Mouse (Mus musculus): ENCODE results near the gene Olfr486.
"Not testable (repeated sequence)": the region's sequence is repeated elsewhere in the genome, so short reads cannot be mapped to it uniquely, and the experiment has no call there.

Olfr486 gene

DNA sequence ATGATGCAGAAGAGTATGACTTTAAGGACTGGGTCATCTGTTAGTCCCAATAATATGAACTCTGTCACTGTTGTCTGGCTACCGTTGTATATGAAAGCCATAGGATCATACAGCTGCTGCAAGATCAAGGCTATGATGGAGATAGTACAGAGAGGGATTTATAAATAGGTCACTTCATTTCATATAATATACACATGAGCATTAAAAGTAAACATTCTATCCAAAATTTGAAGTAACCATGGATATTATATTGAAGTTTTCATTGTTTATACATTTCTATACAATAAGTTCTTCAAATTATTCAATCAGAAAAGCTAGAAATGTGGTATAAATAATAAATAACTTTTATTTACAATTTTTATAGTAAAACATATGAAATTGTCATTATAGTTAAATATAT is at the start of gene Olfr486:
Olfr486 (minus strand) TSS at position 101 of the 400 bp plus-strand sequence.
- not testable (repeated sequence) for DNase-seq (ENCODE audit: low read depth, low spot score)

GRCm38 (mm10) chr7:108214536-108214935 is 42.0 kb upstream of the Olfr486 start, which contains the start of gene Olfr487:
TSS of gene Olfr487 (minus strand) at chr7:108214636.
- not testable (repeated sequence) for DNase-seq (ENCODE audit: low read depth, low spot score)

DNA sequence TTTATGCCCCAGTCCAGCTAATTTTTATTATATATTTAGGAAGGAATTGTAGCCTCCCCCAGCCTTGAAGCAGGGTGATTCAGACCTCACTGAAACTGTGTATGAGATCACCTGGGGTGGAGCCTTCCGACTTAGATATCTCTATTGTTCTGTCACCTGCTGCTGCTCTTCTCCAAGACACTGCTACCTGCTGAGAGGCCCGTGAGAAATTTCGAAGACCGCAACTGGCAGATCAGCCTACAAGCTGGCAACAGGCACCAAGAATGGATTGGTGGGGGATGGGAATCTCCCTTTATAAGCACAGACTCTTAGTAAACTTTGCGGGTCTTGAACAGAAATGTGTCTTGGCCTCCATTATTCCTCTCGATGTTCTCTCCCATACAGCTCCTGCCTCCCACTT is 24.4 kb upstream of the Olfr486 start:
- DNase-seq (ENCODE audit: low read depth, low spot score): no peak

DNA sequence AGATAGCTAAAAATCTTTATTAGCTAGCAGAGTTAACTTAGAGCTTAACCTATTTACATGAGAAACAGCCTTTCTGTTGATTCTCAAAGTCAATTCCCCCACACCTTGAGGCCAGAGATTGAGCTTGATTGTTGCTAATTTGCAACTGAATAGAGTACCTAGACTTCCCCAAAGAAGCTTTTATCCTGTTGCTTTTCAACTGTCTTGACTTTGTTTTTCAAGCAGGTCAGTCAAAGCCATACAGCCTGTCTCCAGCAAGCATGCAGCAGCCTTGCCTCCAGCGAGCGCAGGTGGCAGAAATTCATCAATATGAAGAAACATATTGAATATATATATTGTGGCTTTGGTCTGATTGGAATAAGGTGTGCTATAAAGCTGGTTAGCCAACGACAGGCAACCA is 23.8 kb upstream of the Olfr486 start:
- DNase-seq (ENCODE audit: low read depth, low spot score): not testable (repeated sequence)

- DNase-seq (ENCODE audit: low read depth, low spot score): not testable (repeated sequence)
Measured at GRCm38 (mm10) chr7:108192714-108193113, 20.2 kb upstream of the Olfr486 start.

DNA sequence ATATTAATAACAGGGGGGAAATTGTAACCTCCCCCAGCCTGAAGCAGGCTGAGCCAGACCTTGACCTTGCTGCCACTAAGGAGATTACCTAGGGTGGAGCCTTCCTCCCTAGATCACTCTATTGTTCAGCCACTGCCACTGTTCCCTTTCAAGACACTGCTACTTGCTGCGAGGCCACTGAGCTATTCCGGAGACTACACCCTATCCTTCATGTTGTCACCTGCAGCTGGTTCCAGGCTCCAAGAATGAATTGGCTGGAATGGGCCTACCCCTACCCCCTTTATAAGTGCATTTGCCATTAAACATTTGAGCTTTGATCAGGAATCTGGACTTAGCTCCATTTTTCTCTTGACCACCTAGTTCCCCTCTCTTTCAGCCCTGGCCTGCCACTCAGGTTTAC is 18.7 kb upstream of the Olfr486 start:
- DNase-seq (ENCODE audit: low read depth, low spot score): not testable (repeated sequence)

DNA sequence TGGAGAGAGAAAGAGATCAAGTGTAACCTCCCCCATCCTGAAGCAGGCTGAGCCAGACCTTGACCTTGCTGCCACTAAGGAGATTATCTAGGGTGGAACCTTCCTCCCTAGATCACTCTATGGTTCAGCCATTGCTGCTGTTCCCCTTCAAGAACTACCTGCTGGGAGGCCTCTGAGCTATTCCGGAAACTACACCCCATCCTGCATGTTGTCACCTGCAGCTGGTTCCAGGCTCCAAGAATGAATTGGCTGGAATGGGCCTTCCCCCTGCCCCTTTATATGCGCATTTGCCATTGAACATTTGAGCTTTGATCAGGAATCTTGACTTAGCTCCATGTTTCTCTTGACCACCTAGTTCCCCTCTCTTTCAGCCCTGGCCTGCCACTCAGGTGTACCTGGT is 12.7 kb upstream of the Olfr486 start:
- not testable (repeated sequence) for DNase-seq (ENCODE audit: low read depth, low spot score)

DNA sequence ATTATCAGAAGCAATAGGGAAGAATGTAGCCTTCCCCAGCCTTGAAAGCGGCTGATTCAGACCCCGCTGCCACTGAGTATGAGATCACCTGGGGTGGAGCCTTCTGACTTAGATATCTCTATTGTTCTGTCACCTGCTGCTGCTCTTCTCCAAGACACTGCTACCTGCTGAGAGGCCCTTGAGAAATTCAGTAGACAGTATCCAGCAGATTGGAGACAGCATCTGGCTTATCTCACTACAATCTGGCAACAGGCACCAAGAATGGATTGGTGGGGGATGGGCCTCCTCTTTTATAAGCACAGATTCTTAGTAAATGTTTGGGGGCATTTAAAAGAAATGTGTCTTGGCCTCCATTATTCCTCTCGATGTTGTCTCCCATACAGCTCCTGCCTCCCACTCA is 11.9 kb upstream of the Olfr486 start:
- not testable (repeated sequence) for DNase-seq (ENCODE audit: low read depth, low spot score)

DNA sequence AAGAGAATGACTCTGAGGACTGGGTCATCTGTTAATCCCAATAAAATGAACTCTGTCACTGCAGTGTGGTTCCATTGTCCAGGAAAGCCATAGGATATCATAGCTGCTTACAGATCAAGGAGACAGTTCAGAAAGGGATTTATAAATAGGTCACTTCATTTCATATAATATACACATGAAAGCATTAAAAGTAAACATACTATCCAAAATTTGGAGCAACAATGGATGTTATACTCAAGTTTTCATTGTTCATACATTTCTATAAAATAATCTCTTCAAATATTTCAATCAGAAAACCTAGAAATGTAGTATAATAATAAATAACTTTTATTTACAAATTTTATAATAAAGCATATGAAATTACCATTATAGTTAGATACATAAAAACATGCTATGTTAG is 12.8 kb downstream of the Olfr486 start, which contains the start of gene Olfr485:
Olfr485 (minus strand) TSS at position 101 of the 400 bp plus-strand sequence.
- no peak for DNase-seq (ENCODE audit: low read depth, low spot score)

DNA sequence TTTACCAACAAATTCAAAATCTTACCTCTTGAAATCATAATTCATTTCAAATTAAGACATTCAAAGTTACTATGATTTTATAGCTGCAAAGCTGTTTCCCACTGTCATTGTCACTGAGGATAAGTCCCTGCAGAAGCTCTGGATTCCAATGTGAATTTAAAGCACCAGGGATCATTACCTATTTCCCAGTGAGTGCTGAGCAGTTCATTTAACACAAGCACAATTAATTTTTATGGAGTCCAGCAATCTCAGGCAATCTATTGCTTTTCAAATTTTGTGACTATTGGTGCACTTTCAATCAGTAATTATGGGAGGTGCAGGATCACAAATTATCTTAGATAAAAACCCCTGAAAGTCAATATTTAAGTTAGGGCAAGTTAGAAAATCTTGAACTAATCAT is 45.2 kb downstream of the Olfr486 start, which contains the start of gene Olfr484:
Olfr484 (minus strand) TSS at position 101 of the 400 bp plus-strand sequence.
- no peak for DNase-seq (ENCODE audit: low read depth, low spot score)

Measured in brain, adult 2 months (tissue).